Mouse (Mus musculus) regulatory T cell (primary cell): Measurements from ENCODE around the gene Ablim1.

Source experiments
- in situ Hi-C: fragments of 300-600 bp; cut with MboI, MseI; formaldehyde crosslinking; loops from one replicate; pipeline ENCODE4 v1.15.1; 2025; ENCODE audit warnings: high pct_unique_total_duplicates

The Ablim1 gene

DNA sequence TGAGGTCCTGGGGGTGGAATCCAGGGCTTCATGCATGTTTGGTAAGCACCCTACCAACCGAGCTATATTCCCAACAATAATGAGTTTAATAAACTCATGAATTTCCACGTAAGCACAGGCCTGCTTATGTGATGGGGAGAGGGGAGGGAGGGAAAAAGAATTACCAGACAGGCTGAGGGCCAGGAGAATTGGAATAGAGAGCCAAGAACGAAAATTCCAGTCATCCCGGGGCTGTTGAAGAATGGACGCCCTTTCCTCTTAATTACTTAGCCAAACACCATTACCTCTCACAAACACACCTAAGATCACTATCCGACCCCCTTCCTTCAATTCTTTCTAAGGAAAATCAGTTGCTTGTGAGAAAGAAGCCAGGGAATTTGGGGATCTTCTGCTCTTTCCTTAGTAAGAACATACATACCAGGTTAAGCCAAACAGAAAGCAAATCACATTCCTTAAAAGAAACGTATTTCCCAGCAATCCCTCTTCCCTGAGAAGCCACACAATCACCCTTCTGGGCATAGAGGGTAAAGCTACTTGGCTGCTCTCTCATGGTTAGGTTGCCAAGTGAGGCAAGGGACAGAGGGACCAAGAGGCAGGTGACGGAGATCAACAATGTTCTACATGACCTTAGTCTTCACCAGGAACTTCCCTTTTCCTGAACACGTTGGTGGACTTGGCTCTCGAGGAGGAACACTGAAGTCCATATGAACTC is 48.2 kb downstream of the Ablim1 start:
- in situ Hi-C loops = no loop called here

DNA sequence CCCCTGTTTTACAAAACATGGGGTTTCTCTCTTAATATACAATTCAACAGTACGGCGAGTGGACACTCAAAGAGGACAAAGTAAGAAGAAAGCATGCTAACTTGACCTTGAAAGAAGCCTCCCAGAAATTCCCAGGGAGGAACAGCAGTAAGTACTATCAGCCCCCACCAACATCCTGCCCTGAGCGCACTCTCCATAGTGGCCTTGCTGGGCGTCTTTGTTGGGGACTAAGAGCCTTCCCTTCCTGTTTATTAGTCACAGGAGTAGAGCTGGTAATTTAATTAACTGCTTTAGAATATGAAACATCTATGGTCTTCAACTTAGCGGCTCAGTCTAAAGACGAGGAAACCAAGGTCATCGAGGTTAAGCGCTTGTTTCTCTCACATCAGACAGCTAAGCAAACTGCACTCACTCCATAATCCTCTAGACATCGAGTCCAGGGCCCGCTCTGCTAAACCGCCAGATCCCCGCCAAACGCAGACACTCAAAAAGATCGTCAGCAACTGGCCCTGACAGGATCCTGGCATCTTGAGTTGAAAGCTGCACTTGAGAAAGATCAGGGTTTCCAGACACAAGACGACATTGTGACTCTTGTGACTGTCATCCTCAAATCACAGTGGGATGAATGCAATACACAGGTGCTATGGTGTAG is 50.3 kb downstream of the Ablim1 start:
- in situ Hi-C loops = loop anchor here (5.0 kb wide), 1 partner anchor 38 kb away; no protein-coding TSS in a partner anchor

DNA sequence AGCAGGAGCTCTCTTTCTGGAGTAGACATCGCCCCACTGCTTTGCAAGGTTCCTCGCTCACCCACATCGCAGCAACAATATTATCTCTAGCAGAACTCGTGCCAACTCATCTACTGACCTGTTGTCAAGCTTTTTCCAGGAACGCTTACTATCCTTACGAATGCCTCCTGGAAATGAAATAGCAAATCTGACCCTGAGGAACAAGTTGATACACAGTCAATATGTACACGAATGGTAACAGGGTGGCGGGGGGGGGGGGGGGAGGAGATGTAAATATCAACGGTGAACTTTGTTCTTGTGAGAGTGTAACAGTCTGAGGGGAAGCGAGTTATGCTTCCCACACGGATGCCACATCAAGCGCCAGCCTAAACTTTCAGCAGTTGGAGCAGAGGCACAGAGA is 56.9 kb downstream of the Ablim1 start:
- in situ Hi-C loops = no loop called here

DNA sequence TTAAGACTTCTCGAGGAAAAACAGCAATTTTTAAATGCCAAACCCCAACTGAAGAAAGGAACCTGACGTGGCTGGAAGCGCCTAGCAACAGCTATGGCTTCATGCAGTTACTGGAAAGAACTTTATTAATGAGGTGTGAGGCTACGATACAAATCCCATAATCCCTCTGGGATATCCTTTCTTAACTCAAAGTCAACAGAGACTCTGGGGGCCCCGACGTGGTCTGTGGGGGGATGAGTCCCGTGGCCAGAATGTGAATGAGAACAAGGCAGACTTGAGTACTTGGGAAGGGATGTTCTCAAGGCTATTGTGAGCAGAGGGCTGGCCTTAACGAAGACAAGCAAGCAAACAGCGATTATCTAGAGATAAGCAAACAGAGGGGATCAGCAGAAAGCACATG is 58.1 kb downstream of the Ablim1 start:
- in situ Hi-C loops = no loop called here

DNA sequence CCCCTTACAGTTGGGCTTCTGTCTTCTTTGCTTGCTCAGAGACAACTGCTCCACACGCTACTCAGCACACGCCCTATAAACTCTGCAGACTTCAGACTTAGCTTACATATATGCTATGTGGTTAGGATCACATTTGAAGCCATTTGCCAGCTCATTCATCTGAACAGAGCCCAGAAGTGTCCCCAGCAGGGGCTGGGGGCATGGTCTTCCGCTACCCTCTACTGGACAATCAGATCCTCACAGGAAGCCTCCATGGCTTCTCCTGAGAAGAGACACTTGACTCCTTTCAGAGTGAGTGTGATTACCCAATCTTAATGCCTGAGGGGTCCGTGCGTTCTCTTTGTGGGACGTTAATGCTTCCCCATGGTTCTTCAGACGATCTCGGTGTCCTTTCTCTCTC is 59.6 kb downstream of the Ablim1 start:
- in situ Hi-C loops = no loop called here

DNA sequence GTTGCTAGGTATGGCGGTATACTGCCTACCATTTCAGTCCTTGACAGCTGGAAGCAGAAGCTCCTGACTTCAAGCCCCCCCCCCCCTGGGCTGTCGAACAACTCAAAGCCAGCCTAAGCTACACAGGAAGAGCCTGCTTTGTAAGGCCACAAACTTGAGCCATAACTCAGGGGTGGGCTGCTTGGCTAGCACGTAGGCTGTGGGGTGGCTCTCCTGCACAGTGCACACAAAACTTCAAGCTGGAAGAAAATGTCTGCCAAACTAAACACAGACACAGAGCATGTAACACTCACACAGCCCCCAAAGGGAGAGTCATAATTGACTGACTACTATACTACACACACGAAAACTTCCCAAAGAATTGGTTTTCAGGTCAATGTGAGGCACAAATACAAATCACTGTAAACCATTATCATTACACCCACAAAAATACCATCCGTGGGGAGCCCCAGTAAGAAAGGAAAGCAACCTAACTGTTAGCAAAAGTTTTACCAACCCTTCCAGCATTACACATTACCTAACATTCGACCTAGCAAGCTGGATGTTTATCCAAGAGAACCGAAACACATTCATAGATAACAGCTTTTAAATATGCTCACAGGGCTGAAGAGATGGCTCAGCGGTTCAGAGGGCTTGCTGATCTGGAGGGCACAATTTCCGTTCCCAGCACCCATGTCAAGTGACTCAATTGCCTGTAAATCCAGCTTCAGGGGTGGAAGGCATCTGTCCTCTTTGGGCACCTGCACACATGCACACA is 61.8 kb downstream of the Ablim1 start:
- in situ Hi-C loops = no loop called here

DNA sequence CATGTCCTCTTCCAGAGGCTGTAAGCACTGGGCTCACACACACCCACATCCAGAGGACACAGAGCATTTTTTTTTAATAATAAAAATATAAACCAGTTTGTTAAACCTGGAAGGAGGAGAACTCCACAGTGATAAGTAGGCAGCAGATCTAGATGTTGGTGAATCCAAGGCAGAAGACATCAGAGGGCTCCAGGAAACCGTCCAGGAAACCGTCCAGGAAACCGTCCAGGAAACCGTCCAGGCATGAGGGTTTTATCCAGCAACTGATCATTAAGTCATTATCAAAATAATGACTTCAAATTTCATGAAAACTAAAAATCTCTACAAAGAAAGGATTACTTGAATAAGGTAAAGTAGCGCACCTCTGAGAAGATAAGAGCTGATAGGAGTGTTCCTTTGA is 65.9 kb downstream of the Ablim1 start:
- in situ Hi-C loops = no loop called here

DNA sequence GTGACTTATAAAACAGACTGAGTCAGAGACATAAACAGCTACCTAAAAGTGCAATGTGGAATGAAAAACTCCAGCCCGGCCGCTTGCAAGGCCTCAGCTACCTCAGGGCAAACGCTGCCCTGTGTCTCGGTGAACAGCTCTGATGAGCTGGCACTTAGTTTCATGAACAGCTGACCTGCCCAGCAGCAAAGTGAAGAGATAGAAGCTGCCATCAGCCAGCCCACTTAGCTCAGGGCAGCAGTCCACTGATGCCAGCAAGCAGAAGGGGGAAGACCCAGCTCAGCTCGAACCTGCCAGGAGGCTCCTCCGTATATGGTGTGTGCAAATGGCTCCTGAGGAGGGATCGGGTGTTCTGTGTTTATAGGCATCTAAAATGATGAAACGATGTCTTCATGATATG is 67.5 kb downstream of the Ablim1 start:
- in situ Hi-C loops = no loop called here

DNA sequence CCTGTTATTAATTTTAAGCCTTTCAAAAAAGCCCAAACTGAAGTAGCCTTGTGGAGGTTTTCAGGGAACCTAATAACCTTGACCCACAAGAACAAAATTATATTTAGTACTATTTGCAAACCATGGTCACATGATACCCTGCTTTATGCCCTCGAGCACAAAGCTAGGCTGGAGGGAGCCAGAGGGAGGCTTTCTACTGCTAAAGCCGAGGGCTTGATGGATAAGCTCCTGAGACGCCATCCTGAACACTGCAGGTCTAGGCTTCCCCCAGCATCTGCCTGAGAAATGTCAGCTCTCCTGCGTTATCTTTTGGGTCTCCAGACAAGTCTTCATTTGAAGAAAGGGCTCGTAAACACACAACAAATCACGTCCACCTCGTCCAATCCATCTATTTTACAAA is 70.4 kb downstream of the Ablim1 start:
- in situ Hi-C loops = no loop called here

DNA sequence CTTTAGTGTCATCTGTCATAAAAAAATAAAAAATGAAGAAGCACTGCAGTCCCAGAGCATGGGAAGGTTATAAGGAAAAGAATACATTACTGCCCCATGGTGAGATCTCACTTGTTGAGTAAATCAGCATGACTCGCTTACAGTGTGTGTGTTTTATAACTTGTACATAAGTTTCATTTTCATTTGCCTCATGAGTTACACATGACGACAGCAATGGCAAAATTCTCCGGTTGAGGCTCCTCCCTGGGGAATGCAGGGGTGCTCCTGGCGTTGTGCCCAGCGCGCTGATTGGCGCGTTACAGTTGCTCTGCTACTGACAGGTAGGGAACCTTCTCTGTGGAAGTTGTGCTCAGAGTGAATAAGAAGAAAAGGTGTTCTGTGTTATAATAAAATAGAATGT is 71.1 kb downstream of the Ablim1 start:
- in situ Hi-C loops = no loop called here

DNA sequence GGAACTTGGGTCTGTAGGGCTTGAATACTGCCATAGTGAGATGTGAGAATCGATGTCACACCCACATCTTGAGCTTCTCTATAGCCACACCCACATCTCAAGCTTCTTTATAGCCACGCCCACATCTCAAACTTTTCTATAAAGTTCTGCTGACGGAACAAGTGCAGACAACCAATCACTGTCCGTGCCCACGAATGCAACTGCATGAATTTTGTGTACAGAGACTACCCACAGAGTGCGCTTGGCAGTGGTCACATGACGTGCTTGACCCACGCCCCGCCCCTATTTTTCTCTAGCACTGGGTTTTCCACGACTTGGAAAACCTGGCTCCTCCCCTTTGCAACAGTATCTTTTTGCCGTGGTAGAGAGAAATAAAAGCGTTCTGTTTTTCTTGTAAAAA is 71.5 kb downstream of the Ablim1 start:
- in situ Hi-C loops = no loop called here

DNA sequence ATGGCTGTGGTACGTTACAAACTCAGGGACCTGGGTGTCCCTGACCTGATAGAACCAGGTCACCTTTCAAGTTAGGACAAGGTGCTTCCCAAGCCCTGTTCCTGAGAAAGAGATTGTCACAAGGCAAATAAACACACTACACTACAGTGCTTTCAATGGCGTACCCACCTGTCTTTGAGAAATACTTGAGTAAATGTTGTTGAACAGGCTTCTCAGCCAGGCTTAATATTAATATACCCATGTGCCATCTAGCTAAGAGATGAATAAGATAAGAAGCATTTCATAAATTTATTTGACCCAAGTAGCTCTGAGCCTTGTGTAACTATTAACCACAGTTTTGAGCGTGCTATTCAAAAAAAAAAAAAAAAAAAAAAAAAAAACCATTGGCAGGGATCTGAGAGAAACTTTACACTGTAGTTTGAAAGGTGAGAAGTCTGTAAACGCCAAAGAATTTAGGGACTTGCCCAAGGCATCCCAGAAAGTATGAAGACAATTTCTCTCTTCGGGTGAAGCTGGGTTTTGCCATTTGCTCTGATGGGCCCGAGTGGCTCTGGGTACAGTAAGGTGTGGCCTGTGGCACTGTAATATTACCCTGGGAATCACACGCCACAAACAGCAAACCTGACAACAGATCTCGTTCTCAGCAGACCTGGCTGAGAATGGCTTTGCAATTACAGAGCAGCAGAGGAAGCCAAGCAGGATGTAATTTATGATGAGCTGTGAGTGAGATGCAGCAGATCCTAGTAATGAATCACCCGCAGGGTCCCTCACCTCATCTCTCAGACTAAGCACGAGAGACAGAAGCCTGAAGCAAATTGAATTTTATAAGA is 73.1 kb downstream of the Ablim1 start:
- in situ Hi-C loops = no loop called here

DNA sequence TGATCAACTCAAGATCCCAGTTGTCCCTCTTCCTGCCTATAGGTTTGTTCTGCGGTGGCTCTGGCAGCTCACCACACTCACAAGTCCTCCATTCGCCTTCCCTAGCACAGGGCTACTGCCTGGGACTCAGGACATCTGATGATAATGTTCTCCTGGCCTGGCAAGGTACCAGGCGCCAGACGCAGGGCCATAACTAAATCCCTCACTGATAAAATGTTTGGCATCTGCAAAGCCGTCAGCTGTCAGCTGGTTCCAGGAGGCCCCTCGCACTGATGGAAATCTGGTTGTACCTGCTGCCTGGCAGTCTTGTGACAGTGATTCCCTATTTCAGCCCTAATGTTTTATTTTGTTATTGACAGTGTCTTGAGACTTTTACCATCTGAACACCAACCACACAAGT is 74.5 kb downstream of the Ablim1 start:
- in situ Hi-C loops = no loop called here

DNA sequence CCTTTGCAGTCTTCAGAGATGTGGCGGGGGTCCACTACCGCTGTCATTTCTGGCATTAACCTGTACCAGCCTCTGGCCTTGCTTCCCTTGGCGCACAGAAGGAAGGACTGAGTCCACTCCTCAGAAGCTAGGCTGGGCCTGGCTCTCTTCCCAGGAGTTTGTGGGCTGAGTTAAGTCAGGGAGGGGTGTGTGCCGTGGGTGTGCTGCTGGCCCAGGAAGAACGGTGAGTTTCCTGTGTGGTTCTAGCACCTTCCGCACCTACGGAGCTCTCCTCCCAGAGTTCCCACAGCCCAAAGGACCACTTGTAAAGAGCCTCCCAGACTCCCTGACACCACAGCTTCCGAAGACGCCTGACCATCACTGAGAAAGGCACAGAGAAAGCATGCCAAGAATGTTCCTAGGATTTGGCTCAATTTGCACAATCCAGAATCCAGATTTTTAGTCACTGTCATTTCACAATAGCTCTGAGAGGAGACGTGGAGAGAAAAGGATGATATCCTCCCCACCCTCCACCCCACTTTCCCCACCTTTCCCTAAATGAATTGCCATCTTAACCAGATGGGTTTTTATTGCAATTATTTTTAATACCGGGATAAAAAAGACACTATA is 75.4 kb downstream of the Ablim1 start:
- in situ Hi-C loops = no loop called here

DNA sequence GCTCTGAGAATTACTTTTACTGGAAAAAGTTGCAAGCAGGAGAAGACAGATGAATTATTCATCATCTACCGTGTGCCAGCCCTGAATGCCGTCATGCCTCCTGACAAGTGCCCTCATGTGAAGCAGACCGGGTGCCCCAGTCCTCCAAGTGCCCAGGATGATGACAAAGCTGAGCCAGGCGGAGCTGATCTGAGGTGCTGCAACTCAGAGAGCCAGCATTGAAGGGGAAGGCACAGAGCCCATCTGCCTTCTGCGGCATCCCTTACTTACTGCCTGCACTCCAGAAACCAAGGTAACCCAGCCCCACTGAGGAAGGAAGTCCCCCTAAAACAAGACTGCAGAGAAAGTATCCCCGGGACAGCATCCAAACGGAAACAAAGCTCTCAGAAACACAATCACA is 76.3 kb downstream of the Ablim1 start:
- in situ Hi-C loops = no loop called here

DNA sequence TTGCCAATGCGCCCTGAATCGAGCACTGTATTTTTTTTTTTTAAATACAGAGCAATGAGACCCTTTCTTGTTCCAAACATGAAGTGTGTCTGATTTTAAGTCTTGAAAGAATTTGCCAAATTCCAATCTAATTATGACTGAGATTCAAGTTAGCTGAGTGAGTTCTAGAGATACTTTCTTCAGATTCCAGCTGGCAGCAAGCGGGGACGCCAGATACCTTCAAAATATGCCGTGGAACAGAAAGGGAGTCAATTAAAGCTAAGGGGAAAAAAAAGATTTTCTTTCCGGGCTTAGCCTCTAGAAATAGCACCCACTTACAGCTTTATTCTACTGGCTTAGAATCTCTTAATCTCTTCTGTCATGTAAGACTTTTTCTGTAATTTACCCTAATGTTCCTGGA is 77.2 kb downstream of the Ablim1 start:
- in situ Hi-C loops = no loop called here

DNA sequence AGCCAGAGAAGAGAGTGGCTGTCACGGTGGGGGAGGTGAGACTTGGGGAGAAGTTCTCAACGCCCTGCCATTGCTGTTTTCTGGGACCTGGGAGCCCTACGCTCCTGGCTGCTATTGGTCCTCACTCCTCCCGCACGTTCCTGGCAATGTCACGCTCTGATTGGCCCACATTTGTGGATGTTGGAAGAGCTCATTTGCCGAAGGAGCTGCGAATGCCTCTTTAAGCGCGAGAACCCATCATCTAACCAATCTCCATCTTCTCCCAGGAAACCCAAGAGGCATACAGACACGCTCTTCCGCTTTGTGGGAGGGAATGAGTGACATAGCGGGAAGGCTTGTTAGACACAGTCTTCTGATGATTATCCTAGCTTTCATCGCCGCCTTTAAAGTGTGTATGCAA is 78.1 kb downstream of the Ablim1 start:
- in situ Hi-C loops = no loop called here

DNA sequence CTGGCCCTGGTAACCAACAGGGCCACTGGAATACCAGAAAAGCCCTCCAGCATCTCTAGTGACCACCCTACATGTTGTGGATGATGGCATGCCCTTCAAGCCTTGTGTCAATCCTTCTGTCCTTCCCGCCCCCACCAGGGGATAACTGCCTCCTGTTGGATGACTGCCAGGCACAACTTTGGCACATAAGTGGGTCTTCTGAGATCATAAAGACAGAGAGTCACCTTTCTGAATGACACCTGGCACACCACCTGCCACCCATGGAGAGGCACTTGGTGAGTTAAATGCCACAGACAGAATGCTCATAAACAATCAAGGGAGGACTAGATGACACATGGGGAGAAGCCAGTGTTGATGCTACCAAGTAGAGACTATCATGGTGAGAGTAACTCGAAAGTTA is 78.8 kb downstream of the Ablim1 start:
- in situ Hi-C loops = no loop called here

DNA sequence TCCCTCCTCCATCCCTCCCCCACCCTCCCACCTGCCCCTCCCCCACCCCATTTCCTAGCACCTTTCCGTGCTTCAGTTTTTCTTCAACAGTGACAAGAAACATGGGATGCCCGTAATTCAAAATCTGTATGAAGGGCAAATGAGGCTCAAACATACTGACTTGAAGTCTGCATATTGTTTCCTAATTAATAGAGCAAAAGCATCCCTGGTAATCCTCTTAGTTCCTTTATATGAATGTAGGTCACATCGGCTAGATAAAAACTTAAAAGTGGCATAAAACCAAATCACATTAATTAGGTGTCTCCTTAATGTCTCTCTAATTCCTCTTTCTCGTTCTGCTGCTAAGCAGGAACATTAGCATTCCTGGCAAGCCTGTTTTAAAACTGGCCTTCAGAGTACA is 83.7 kb downstream of the Ablim1 start:
- in situ Hi-C loops = no loop called here

DNA sequence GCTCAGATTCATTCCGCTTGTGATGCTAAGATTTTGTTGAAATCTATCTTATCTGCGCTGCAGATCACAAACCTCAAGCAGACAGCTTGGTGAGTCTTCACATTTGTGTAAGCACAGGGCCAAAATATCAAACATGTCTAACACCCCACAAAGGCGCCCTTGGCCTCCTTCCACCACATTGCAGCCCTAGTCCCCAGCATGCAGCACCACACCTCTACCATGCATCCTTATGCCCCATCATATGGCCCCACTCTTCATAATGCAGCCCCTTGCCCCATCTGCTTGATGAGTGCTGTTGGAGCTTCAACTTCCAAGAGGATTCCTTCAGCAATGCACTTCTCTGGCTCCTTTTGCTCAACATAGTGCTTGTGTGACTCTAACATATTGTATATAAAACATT is 85.6 kb downstream of the Ablim1 start:
- in situ Hi-C loops = no loop called here

DNA sequence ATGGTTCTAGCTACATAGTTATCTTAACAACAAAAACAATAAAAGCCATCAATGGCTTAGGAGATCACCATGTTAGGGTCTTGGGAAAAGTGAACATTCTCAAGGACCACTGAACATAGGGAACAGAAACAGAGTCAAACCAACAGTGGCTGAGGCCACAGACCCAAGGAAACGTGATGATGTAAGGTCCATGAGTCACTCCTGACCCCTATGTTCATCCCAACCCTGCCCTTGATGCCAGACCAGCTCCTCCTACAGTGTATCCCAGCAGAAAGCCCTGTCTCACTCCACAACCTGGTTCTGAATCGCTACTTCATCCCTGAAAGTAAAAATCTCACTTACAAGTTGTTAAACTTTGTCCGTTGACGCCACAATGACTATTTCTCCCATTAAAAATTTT is 86.1 kb downstream of the Ablim1 start:
- in situ Hi-C loops = no loop called here

DNA sequence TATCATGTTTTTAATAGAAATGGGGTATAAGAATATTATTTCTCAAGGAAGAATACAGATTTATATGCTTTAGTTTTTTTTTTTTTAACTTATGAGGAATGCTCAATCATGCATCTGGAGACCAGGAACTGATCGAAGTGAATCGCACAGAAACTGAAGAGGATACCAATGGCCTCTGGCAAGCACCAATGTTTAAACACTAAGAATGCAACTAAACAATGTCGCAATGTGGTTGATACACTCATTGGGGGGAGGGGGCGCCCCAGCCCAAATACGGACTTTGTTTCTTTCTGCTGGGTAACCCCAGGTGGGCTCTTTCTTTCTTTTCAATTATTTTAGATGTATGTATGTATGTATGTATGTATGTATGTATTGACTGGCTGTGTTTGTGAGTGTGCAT is 90.3 kb downstream of the Ablim1 start:
- in situ Hi-C loops = no loop called here
